Mouse (Mus musculus): ENCODE measurements around the gene Rsad1. TPM values are rescaled to one million over a fixed set of nuclear protein-coding genes. Genes with fewer than 3 reads are reported as not detected.

Gene Rsad1
- polyA plus RNA-seq, 1 experiment from 2014 or later, result 4.3 TPM

GRCm38 (mm10) chr11:94570612-94571011, 21.6 kb upstream of the Rsad1 start:
- H3K4me2 ChIP-seq (replicated peaks), result no peak overlapping the region
- H3K9ac ChIP-seq, result no peak overlapping the region
- no peaks in the 10 kb centered on the region for H3K9me3 ChIP-seq (replicated peaks)
- H3K36me3 ChIP-seq, result peaks cover 25% of the 10 kb centered on the region
- no peak overlapping the region for H3K4me3 ChIP-seq (replicated peaks)
- H3K27ac ChIP-seq (replicated peaks), result no peak overlapping the region
- H3K4me1 ChIP-seq, result no peaks in the 10 kb centered on the region
- no peak for ATAC-seq (ENCODE audit: insufficient number of reproducible peaks, low FRiP score, low TSS enrichment, low read depth)
- H3K27me3 ChIP-seq, result peaks cover 9% of the 10 kb centered on the region; the same call in 1 of the 2 replicates
- WGBS, result 57% methylated on average over 9 of the region's 9 CpGs

GRCm38 (mm10) chr11:94567326-94567725, 18.3 kb upstream of the Rsad1 start:
- Histone ChIP-seq H3K36me3 (peaks cover 25% of the 10 kb centered on the region), H3K27ac (replicated peaks) (no peak overlapping the region), H3K4me2 (replicated peaks) (no peak overlapping the region), H3K4me3 (replicated peaks) (no peak overlapping the region), H3K9ac (no peak overlapping the region), H3K27me3 (peaks cover 25% of the 10 kb centered on the region), H3K4me1 (peaks cover 14% of the 10 kb centered on the region), H3K9me3 (replicated peaks) (no peaks in the 10 kb centered on the region)
- ATAC-seq (ENCODE audit: insufficient number of reproducible peaks, low FRiP score, low TSS enrichment, low read depth), result no peak
- 90% methylated on average over 7 of the region's 7 CpGs for WGBS

- no peak overlapping the region for H3K9ac ChIP-seq
- peaks cover 25% of the 10 kb centered on the region for H3K36me3 ChIP-seq
- peaks cover 14% of the 10 kb centered on the region for H3K4me1 ChIP-seq
- no peak overlapping the region for H3K4me3 ChIP-seq (replicated peaks)
- H3K27ac ChIP-seq (replicated peaks), result no peak overlapping the region
- 82% methylated on average over 6 of the region's 6 CpGs for WGBS
- H3K27me3 ChIP-seq, result peaks cover 25% of the 10 kb centered on the region
- no peaks in the 10 kb centered on the region for H3K9me3 ChIP-seq (replicated peaks)
- no peak overlapping the region for H3K4me2 ChIP-seq (replicated peaks)
- ATAC-seq (ENCODE audit: insufficient number of reproducible peaks, low FRiP score, low TSS enrichment, low read depth), result no peak
Observed at GRCm38 (mm10) chr11:94566534-94566933, 17.5 kb upstream of the Rsad1 start.

- H3K36me3 ChIP-seq, result peaks cover 22% of the 10 kb centered on the region
- no peak overlapping the region for H3K27ac ChIP-seq (replicated peaks)
- H3K4me3 ChIP-seq (replicated peaks), result peak overlapping the region; percentile 24
- H3K27me3 ChIP-seq, result peaks cover 25% of the 10 kb centered on the region
- WGBS, result 16% methylated on average over 16 of the region's 16 CpGs
- H3K4me1 ChIP-seq, result peaks cover 14% of the 10 kb centered on the region
- H3K9ac ChIP-seq, result 0 out of 2 replicates have a peak overlapping the region, but pooled peaks have one; percentile 4
- peak overlapping the region; percentile 48 for H3K4me2 ChIP-seq (replicated peaks)
- no peaks in the 10 kb centered on the region for H3K9me3 ChIP-seq (replicated peaks)
- ATAC-seq (ENCODE audit: insufficient number of reproducible peaks, low FRiP score, low TSS enrichment, low read depth), result no peak
Observed at GRCm38 (mm10) chr11:94565151-94565479, 16.1 kb upstream of the Rsad1 start.

GRCm38 (mm10) chr11:94564437-94565150, 15.5 kb upstream of the Rsad1 start, which contains the start of gene Chad:
TSS of gene Chad (plus strand) at chr11:94565047.
- 0 out of 2 replicates have a peak, but pooled peaks have one; percentile 25 for ATAC-seq (ENCODE audit: insufficient number of reproducible peaks, low FRiP score, low TSS enrichment, low read depth)
- 6% methylated on average over 35 of the region's 35 CpGs for WGBS
- Histone ChIP-seq H3K4me2 (replicated peaks) (peak within 1 kb of the TSS; percentile 48), H3K9ac (peak within 1 kb of the TSS; percentile 15; the same call in 1 of the 2 replicates), H3K27me3 (peaks cover 25% of the 10 kb centered on the region), H3K36me3 (peaks cover 21% of the 10 kb centered on the region), H3K4me1 (peaks cover 14% of the 10 kb centered on the region), H3K9me3 (replicated peaks) (no peaks in the 10 kb centered on the region), H3K4me3 (replicated peaks) (peak within 1 kb of the TSS; percentile 24), H3K27ac (replicated peaks) (peak within 1 kb of the TSS; percentile 55; the same call in 1 of the 2 replicates)

- H3K4me1 ChIP-seq, result peaks cover 14% of the 10 kb centered on the region
- H3K27ac ChIP-seq (replicated peaks), result 0 out of 2 replicates have a peak overlapping the region, but pooled peaks have one; percentile 55
- no peak overlapping the region; the same call in 1 of the 2 replicates for H3K4me3 ChIP-seq (replicated peaks)
- H3K4me2 ChIP-seq (replicated peaks), result peak overlapping the region; percentile 48; the same call in 1 of the 2 replicates
- peaks cover 25% of the 10 kb centered on the region for H3K27me3 ChIP-seq
- no peak overlapping the region for H3K9ac ChIP-seq
- 37% methylated on average over 5 of the region's 5 CpGs for WGBS
- ATAC-seq (ENCODE audit: insufficient number of reproducible peaks, low FRiP score, low TSS enrichment, low read depth), result peak; percentile 59; the same call in 1 of the 2 replicates
- H3K9me3 ChIP-seq (replicated peaks), result no peaks in the 10 kb centered on the region
- peaks cover 21% of the 10 kb centered on the region for H3K36me3 ChIP-seq
Observed at GRCm38 (mm10) chr11:94563821-94564220, 14.8 kb upstream of the Rsad1 start.

GRCm38 (mm10) chr11:94563383-94563782, 14.3 kb upstream of the Rsad1 start:
- ATAC-seq (ENCODE audit: insufficient number of reproducible peaks, low FRiP score, low TSS enrichment, low read depth), result no peak
- no peak overlapping the region for H3K4me2 ChIP-seq (replicated peaks)
- H3K4me3 ChIP-seq (replicated peaks), result no peak overlapping the region
- H3K27ac ChIP-seq (replicated peaks), result no peak overlapping the region
- H3K9me3 ChIP-seq (replicated peaks), result no peaks in the 10 kb centered on the region
- H3K27me3 ChIP-seq, result peaks cover 25% of the 10 kb centered on the region
- H3K36me3 ChIP-seq, result peaks cover 19% of the 10 kb centered on the region
- H3K9ac ChIP-seq, result no peak overlapping the region
- 89% methylated on average over 5 of the region's 5 CpGs for WGBS
- H3K4me1 ChIP-seq, result peaks cover 14% of the 10 kb centered on the region

- Histone ChIP-seq H3K4me2 (replicated peaks) (no peak overlapping the region), H3K9me3 (replicated peaks) (no peaks in the 10 kb centered on the region), H3K27ac (replicated peaks) (no peak overlapping the region), H3K9ac (no peak overlapping the region), H3K4me3 (replicated peaks) (no peak overlapping the region), H3K36me3 (peaks cover 16% of the 10 kb centered on the region; the same call in 1 of the 2 replicates), H3K27me3 (no peaks in the 10 kb centered on the region), H3K4me1 (no peaks in the 10 kb centered on the region)
- 79% methylated on average over 3 of the region's 3 CpGs for WGBS
- no peak; the same call in 1 of the 2 replicates for ATAC-seq (ENCODE audit: insufficient number of reproducible peaks, low FRiP score, low TSS enrichment, low read depth)
Observed at GRCm38 (mm10) chr11:94558226-94558625, 9.2 kb upstream of the Rsad1 start.

- H3K4me3 ChIP-seq (replicated peaks), result no peak overlapping the region
- WGBS, result 63% methylated on average over 5 of the region's 5 CpGs
- no peak overlapping the region for H3K4me2 ChIP-seq (replicated peaks)
- H3K27ac ChIP-seq (replicated peaks), result peak overlapping the region; percentile 51
- peaks cover 22% of the 10 kb centered on the region for H3K4me1 ChIP-seq
- H3K9ac ChIP-seq, result no peak overlapping the region
- no peaks in the 10 kb centered on the region for H3K27me3 ChIP-seq
- H3K36me3 ChIP-seq, result 0 out of 2 replicates have a peak, but pooled peaks cover 2% of the 10 kb centered on the region
- ATAC-seq (ENCODE audit: insufficient number of reproducible peaks, low FRiP score, low TSS enrichment, low read depth), result no peak
- H3K9me3 ChIP-seq (replicated peaks), result no peaks in the 10 kb centered on the region
Observed at GRCm38 (mm10) chr11:94550442-94550744, 1.3 kb upstream of the Rsad1 start.

- Histone ChIP-seq H3K4me3 (replicated peaks) (no peak overlapping the region), H3K9ac (no peak overlapping the region), H3K27me3 (no peaks in the 10 kb centered on the region), H3K36me3 (0 out of 2 replicates have a peak, but pooled peaks cover 2% of the 10 kb centered on the region), H3K4me1 (peaks cover 22% of the 10 kb centered on the region), H3K27ac (replicated peaks) (peak overlapping the region; percentile 93), H3K9me3 (replicated peaks) (no peaks in the 10 kb centered on the region), H3K4me2 (replicated peaks) (0 out of 2 replicates have a peak overlapping the region, but pooled peaks have one; percentile 74)
- WGBS, result 56% methylated on average over 10 of the region's 10 CpGs
- no peak for ATAC-seq (ENCODE audit: insufficient number of reproducible peaks, low FRiP score, low TSS enrichment, low read depth)
Observed at GRCm38 (mm10) chr11:94549691-94550441, 811 bp upstream of the Rsad1 start.

GRCm38 (mm10) chr11:94548041-94548784, 842 bp downstream of the Rsad1 start:
- Histone ChIP-seq H3K27ac (replicated peaks) (0 out of 2 replicates have a peak overlapping the region, but pooled peaks have one; percentile 93), H3K4me1 (peaks cover 32% of the 10 kb centered on the region), H3K36me3 (no peaks in the 10 kb centered on the region), H3K9me3 (replicated peaks) (no peaks in the 10 kb centered on the region), H3K9ac (peak overlapping the region; percentile 54), H3K4me2 (replicated peaks) (peak overlapping the region; percentile 74), H3K27me3 (no peaks in the 10 kb centered on the region), H3K4me3 (replicated peaks) (peak overlapping the region; percentile 68)
- no peak for ATAC-seq (ENCODE audit: insufficient number of reproducible peaks, low FRiP score, low TSS enrichment, low read depth)
- 8% methylated on average over 24 of the region's 24 CpGs for WGBS

Data from embryonic facial prominence, embryonic 15.5 days (tissue).